Comparison of ENCODE assay signal across 8 mouse cellular contexts in genomic region chr17:50190131-50191015, GRCm38 (mm10). TPM values are rescaled to one million over a fixed set of nuclear protein-coding genes. Genes with fewer than 3 reads are reported as not detected.
DNase-seq lines count a peak whose midpoint lies in the region; ATAC-seq and TF ChIP-seq lines count a peak whose summit lies in the region.

TSS of gene Rftn1 (minus strand) at chr17:50190674.

- TF ChIP-seq CTCF in liver, postnatal 0 days (IDR thresholded peaks at IDR 0.05; ENCODE audit: low read depth): no peak

- peak within 1 kb of the TSS; percentile 98 for H3K4me2 ChIP-seq in embryonic facial prominence, embryonic 13.5 days
- H3K4me2 ChIP-seq in heart, embryonic 15.5 days: peak within 1 kb of the TSS; percentile 85
- H3K4me2 ChIP-seq in liver, postnatal 0 days (ENCODE audit: low read depth, low read length): peak within 1 kb of the TSS; percentile 82
- peak within 1 kb of the TSS; percentile 99 for H3K4me2 ChIP-seq in neural tube, embryonic 12.5 days (replicated peaks)

- H3K9ac ChIP-seq in embryonic facial prominence, embryonic 13.5 days: peak within 1 kb of the TSS; percentile 79
- peak within 1 kb of the TSS; percentile 85 for H3K9ac ChIP-seq in heart, embryonic 15.5 days
- H3K9ac ChIP-seq in liver, postnatal 0 days (replicated peaks): peak within 1 kb of the TSS; percentile 69
- H3K9ac ChIP-seq in neural tube, embryonic 12.5 days: peak within 1 kb of the TSS; percentile 53

- no peak within 1 kb of the TSS for H3K27ac ChIP-seq in embryonic facial prominence, embryonic 13.5 days
- peak within 1 kb of the TSS; percentile 79 for H3K27ac ChIP-seq in heart, embryonic 15.5 days
- peak within 1 kb of the TSS; percentile 44; the same call in 1 of the 2 replicates for H3K27ac ChIP-seq in liver, postnatal 0 days (ENCODE audit: low read depth)
- H3K27ac ChIP-seq in neural tube, embryonic 12.5 days: no peak within 1 kb of the TSS

- no peaks in the 10 kb centered on the region for H3K9me3 ChIP-seq in embryonic facial prominence, embryonic 13.5 days
- no peaks in the 10 kb centered on the region for H3K9me3 ChIP-seq in heart, embryonic 15.5 days (replicated peaks)
- H3K9me3 ChIP-seq in liver, postnatal 0 days (ENCODE audit: low read length): no peaks in the 10 kb centered on the region
- no peaks in the 10 kb centered on the region for H3K9me3 ChIP-seq in neural tube, embryonic 12.5 days

- DNase-seq in right cerebral cortex, postnatal 14 days: peak; percentile 28
- no peak for DNase-seq in right cerebral cortex, adult 18-20 months
- peak; percentile 81 for DNase-seq in kidney, postnatal 10 days
- peak; percentile 66 for DNase-seq in liver, postnatal 0 days
- peak; percentile 67 to 78 for DNase-seq in thymus, postnatal 10 days (ENCODE audit: low spot score in 2 of 2)

- no peak for ATAC-seq in embryonic facial prominence, embryonic 13.5 days (ENCODE audit: insufficient number of reproducible peaks, insufficient read depth, low FRiP score, low TSS enrichment, low read depth)
- ATAC-seq in heart, embryonic 15.5 days (replicated peaks; ENCODE audit: insufficient number of reproducible peaks, insufficient read depth, low FRiP score, low read depth): peak; percentile 68
- ATAC-seq in liver, postnatal 0 days: peak; percentile 54
- ATAC-seq in neural tube, embryonic 12.5 days (ENCODE audit: low FRiP score, low read depth): peak; percentile 49

- H3K4me1 ChIP-seq in embryonic facial prominence, embryonic 13.5 days: peaks cover 18% of the 10 kb centered on the region
- peaks cover 12% of the 10 kb centered on the region for H3K4me1 ChIP-seq in heart, embryonic 15.5 days (replicated peaks)
- peaks cover 4% of the 10 kb centered on the region; the same call in 1 of the 2 replicates for H3K4me1 ChIP-seq in liver, postnatal 0 days (ENCODE audit: insufficient read depth)
- peaks cover 15% of the 10 kb centered on the region for H3K4me1 ChIP-seq in neural tube, embryonic 12.5 days

- WGBS in embryonic facial prominence, embryonic 13.5 days: 2% methylated on average over 71 of the region's 79 CpGs
- 1% methylated on average over 65 of the region's 79 CpGs for WGBS in heart, embryonic 15.5 days
- WGBS in liver, postnatal 0 days (ENCODE audit: insufficient replicate concordance): 2% methylated on average over 55 of the region's 79 CpGs
- 2% methylated on average over 75 of the region's 79 CpGs for WGBS in neural tube, embryonic 12.5 days

- TF ChIP-seq EP300 in liver, postnatal 0 days (IDR thresholded peaks at IDR 0.05; ENCODE audit: low read depth): no peak

- H3K27me3 ChIP-seq in embryonic facial prominence, embryonic 13.5 days: peaks cover 31% of the 10 kb centered on the region
- no peaks in the 10 kb centered on the region; the same call in 1 of the 2 replicates for H3K27me3 ChIP-seq in heart, embryonic 15.5 days
- peaks cover 27% of the 10 kb centered on the region for H3K27me3 ChIP-seq in liver, postnatal 0 days (ENCODE audit: insufficient read depth, low read length)
- peaks cover 28% of the 10 kb centered on the region for H3K27me3 ChIP-seq in neural tube, embryonic 12.5 days (replicated peaks)

- peak within 1 kb of the TSS; percentile 69 for H3K4me3 ChIP-seq in embryonic facial prominence, embryonic 13.5 days
- H3K4me3 ChIP-seq in heart, embryonic 15.5 days: peak within 1 kb of the TSS; percentile 84
- H3K4me3 ChIP-seq in liver, postnatal 0 days (ENCODE audit: low read depth, low read length): peak within 1 kb of the TSS; percentile 66
- H3K4me3 ChIP-seq in neural tube, embryonic 12.5 days: peak within 1 kb of the TSS; percentile 56

- no peaks in the 10 kb centered on the region for H3K36me3 ChIP-seq in embryonic facial prominence, embryonic 13.5 days
- no peaks in the 10 kb centered on the region for H3K36me3 ChIP-seq in heart, embryonic 15.5 days
- no peaks in the 10 kb centered on the region for H3K36me3 ChIP-seq in liver, postnatal 0 days (replicated peaks; ENCODE audit: insufficient read depth, low read length)
- no peaks in the 10 kb centered on the region for H3K36me3 ChIP-seq in neural tube, embryonic 12.5 days

RNA-seq across cellular contexts. Expression of gene Rftn1, which starts in this region (rescaled TPM):
- polyA plus RNA-seq in embryonic facial prominence, embryonic 13.5 days (2015; fragmentation: Nextera tagmentation; extraction: Ambion mirVana): 15.8 and 20.3 TPM in 2 replicates
- 29.7 and 32.9 TPM in 2 replicates for polyA plus RNA-seq in heart, embryonic 15.5 days (2015; fragmentation: Nextera tagmentation; extraction: Ambion mirVana)
- 5.0 and 6.0 TPM in 2 replicates for polyA plus RNA-seq in liver, postnatal 0 days (2015; fragmentation: Nextera tagmentation; extraction: Ambion mirVana)
- 11.0 and 14.3 TPM in 2 replicates for polyA plus RNA-seq in neural tube, embryonic 12.5 days (2016; fragmentation: Nextera tagmentation; extraction: Ambion mirVana)

Comparison
In these comparisons a context has a peak if more than half of its experiments do, and no peak if none do; other contexts are left out.
1. H3K27ac ChIP-seq: peak in heart, embryonic 15.5 days (single experiment) and liver, postnatal 0 days (single experiment); none in embryonic facial prominence, embryonic 13.5 days (single experiment) and neural tube, embryonic 12.5 days (single experiment).
2. Peak in every context shown above with its lines, with median percentiles within 50 percentile points of each other: H3K4me2 ChIP-seq, H3K4me3 ChIP-seq and H3K9ac ChIP-seq.